Mouse (Mus musculus) 3T3-L1 (cell line): Measurements from ENCODE around the gene Gm3173.
"Not testable (repeated sequence)": the region's sequence is repeated elsewhere in the genome, so short reads cannot be mapped to it uniquely, and the experiment has no call there.

ENCODE experiments used
- DNase-seq: peaks from one replicate; pipeline ENCODE4 v3.0.0-alpha.2; 2015; ENCODE audit warnings: low read depth, low spot score

Gene Gm3173

GRCm38 (mm10) chr14:4430692-4431091 lies at the start of gene Gm3173:
Gene Gm3173, plus strand, starts transcription at chr14:4430992.
- DNase-seq: not testable (repeated sequence)

- DNase-seq: not testable (repeated sequence)
Observed at GRCm38 (mm10) chr14:4385606-4386005, 45.2 kb upstream of the Gm3173 start.

GRCm38 (mm10) chr14:4392841-4393530 lies 37.8 kb upstream of the Gm3173 start:
- DNase-seq: not testable (repeated sequence)

- not testable (repeated sequence) for DNase-seq
Observed at GRCm38 (mm10) chr14:4397226-4397625, 33.6 kb upstream of the Gm3173 start, which contains the start of gene Gm3159. Gene Gm3159, plus strand, starts transcription at chr14:4397526.

- DNase-seq: not testable (repeated sequence)
Observed at GRCm38 (mm10) chr14:4398624-4399023, 32.2 kb upstream of the Gm3173 start.

- DNase-seq: not testable (repeated sequence)
Observed at GRCm38 (mm10) chr14:4400115-4400789, 30.5 kb upstream of the Gm3173 start.

GRCm38 (mm10) chr14:4401245-4401644 lies 29.5 kb upstream of the Gm3173 start:
- DNase-seq: not testable (repeated sequence)

GRCm38 (mm10) chr14:4403840-4404239 lies 27.0 kb upstream of the Gm3173 start:
- DNase-seq: not testable (repeated sequence)

- DNase-seq: not testable (repeated sequence)
Observed at GRCm38 (mm10) chr14:4409939-4410338, 20.9 kb upstream of the Gm3173 start.

GRCm38 (mm10) chr14:4414965-4415835 lies 15.6 kb upstream of the Gm3173 start, which contains the start of gene Gm3164:
Gene Gm3164, plus strand, starts transcription at chr14:4415448.
- DNase-seq: not testable (repeated sequence)

GRCm38 (mm10) chr14:4481445-4481844 lies 50.7 kb downstream of the Gm3173 start, which contains the start of gene Gm3182:
Gene Gm3182, plus strand, starts transcription at chr14:4481745.
- DNase-seq: not testable (repeated sequence)

- DNase-seq: not testable (repeated sequence)
Observed at GRCm38 (mm10) chr14:4499425-4499824, 68.6 kb downstream of the Gm3173 start.

GRCm38 (mm10) chr14:4555105-4555504 lies 124.3 kb downstream of the Gm3173 start, which contains the start of gene Gm3047:
Gene Gm3047, plus strand, starts transcription at chr14:4555405.
- not testable (repeated sequence) for DNase-seq
